Mouse (Mus musculus): ENCODE measurements at regions not wholly inside any gene's neighbourhood (a gene's known extent, or its start where the extent isn't known, plus 50 kb on each side); places are given as distances from the start of the nearest gene placed in this dataset.
A peak's percentile ranks its signal among the peaks of the same experiment; 100 is the strongest.

DNA sequence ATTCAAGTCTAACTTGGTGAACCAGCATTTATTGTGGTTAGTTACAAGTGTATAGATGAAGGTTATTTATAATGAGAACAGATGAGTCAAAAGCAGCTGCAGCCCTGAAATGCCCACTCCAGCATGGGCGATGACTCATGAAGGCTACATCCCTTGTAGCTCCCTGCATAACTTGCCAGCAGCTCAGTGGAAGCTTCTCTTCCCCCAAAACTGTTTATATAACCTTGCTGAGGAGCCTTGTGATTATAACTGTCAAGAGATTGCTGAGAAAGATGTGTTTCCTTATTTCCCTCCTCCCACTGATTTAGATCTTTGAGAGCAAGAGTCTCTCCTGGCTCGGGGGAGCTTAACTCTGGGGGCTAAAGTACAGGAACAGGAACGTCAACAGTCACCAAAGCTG, 382.8 kb downstream of the Dnajb9 start:
- ATAC-seq (replicated peaks; ENCODE audit: low FRiP score, low TSS enrichment, low read depth) (no peak), DNase-seq (ENCODE audit: low spot score) (no peak)
- 14% methylated on average over 3 of the region's 3 CpGs for WGBS
- Histone ChIP-seq H3K4me3 (ENCODE audit: low read depth, low read length) (no peak overlapping the region), H3K36me3 (ENCODE audit: control insufficient read depth, insufficient read depth, low read length) (no peaks in the 10 kb centered on the region), H3K9me3 (ENCODE audit: control insufficient read depth, low read length) (no peaks in the 10 kb centered on the region), H3K4me1 (replicated peaks; ENCODE audit: control insufficient read depth, insufficient read depth, low read length) (peaks cover 6% of the 10 kb centered on the region; the same call in 1 of the 2 replicates), H3K27ac (ENCODE audit: low read depth) (peak overlapping the region; percentile 22; the same call in 1 of the 2 replicates), H3K27me3 (replicated peaks; ENCODE audit: control insufficient read depth, insufficient read depth, low read length) (no peaks in the 10 kb centered on the region), H3K9ac (ENCODE audit: low read length) (no peak overlapping the region), H3K4me2 (ENCODE audit: low read length) (no peak overlapping the region)

DNA sequence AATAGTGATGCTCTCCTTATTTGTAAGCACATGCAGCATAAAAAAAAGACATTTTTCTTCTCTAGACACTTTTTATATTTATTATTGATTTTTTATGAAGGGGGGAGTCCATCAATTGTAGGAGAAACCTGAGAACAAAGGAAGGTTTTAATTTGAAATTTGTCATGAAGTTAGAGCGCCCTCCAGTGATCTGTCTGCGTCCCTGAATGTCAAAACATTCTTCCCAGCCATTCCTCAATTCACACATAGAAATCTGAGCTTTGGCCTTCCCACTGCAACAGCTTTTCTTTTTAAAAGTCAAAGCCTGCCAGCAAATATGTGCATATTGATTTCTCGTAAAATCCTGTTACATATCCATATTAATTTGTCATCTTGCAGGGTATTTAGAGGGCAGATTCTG, 396.6 kb downstream of the Dnajb9 start:
- H3K9ac ChIP-seq (ENCODE audit: low read length), result no peak overlapping the region
- 12% methylated on average over 3 of the region's 3 CpGs for WGBS
- no peak for DNase-seq (ENCODE audit: low spot score)
- H3K36me3 ChIP-seq (ENCODE audit: control insufficient read depth, insufficient read depth, low read length), result no peaks in the 10 kb centered on the region
- no peak overlapping the region for H3K4me3 ChIP-seq (ENCODE audit: low read depth, low read length)
- no peak overlapping the region for H3K4me2 ChIP-seq (ENCODE audit: low read length)
- no peak for ATAC-seq (replicated peaks; ENCODE audit: low FRiP score, low TSS enrichment, low read depth)
- no peaks in the 10 kb centered on the region for H3K4me1 ChIP-seq (replicated peaks; ENCODE audit: control insufficient read depth, insufficient read depth, low read length)
- no peaks in the 10 kb centered on the region for H3K27me3 ChIP-seq (replicated peaks; ENCODE audit: control insufficient read depth, insufficient read depth, low read length)
- H3K9me3 ChIP-seq (ENCODE audit: control insufficient read depth, low read length), result no peaks in the 10 kb centered on the region
- no peak overlapping the region for H3K27ac ChIP-seq (ENCODE audit: low read depth)

DNA sequence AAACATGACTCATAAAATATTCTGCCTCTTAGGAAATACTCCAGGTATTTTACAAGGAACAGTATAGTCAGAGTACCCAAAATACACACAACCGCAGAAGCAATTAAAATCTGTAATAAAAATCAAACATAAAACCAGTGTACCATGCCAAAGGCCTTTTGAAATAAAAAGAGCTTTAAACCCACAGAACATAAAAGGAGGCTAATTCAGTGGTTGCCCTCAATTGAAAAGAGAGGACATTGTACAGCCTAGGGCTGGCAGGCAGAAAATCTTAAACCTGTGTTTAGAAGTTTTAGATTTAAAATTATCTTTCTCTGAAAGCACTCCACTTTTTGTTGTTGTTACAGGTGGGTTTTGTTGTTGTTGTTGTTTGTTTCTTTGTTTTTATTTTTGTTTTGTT, 437.4 kb downstream of the Dnajb9 start:
- WGBS, result 98% methylated on average over 1 of the region's 1 CpGs
- Histone ChIP-seq H3K9ac (ENCODE audit: low read length) (no peak overlapping the region), H3K27me3 (replicated peaks; ENCODE audit: control insufficient read depth, insufficient read depth, low read length) (no peaks in the 10 kb centered on the region), H3K27ac (ENCODE audit: low read depth) (no peak overlapping the region), H3K4me3 (ENCODE audit: low read depth, low read length) (no peak overlapping the region), H3K4me1 (replicated peaks; ENCODE audit: control insufficient read depth, insufficient read depth, low read length) (no peaks in the 10 kb centered on the region), H3K4me2 (ENCODE audit: low read length) (no peak overlapping the region), H3K36me3 (ENCODE audit: control insufficient read depth, insufficient read depth, low read length) (no peaks in the 10 kb centered on the region), H3K9me3 (ENCODE audit: control insufficient read depth, low read length) (no peaks in the 10 kb centered on the region)
- DNase-seq (ENCODE audit: low spot score) (no peak), ATAC-seq (replicated peaks; ENCODE audit: low FRiP score, low TSS enrichment, low read depth) (no peak)

DNA sequence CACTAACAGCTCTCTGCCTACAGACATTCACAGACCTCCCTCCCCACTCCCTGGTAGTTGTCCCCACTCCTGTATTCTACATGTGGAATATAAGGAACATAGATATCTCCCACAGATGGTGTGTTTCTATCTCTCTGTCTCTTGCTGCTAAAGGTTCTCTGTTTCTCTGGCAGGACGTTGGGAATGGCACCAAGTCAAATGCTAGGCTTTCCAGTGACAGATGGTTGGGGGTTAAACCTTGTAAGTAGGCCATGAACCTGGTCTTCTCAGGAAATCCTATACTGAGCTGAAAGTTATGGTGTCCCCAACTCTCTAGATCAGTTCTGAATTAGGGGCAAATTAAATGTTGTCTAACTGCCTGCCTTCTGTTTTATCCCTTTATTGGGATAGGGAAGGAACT, 448.0 kb downstream of the Dnajb9 start:
- H3K9ac ChIP-seq (ENCODE audit: low read length), result no peak overlapping the region
- no peak for ATAC-seq (replicated peaks; ENCODE audit: low FRiP score, low TSS enrichment, low read depth)
- H3K4me2 ChIP-seq (ENCODE audit: low read length), result no peak overlapping the region
- no peaks in the 10 kb centered on the region for H3K36me3 ChIP-seq (ENCODE audit: control insufficient read depth, insufficient read depth, low read length)
- no peaks in the 10 kb centered on the region for H3K4me1 ChIP-seq (replicated peaks; ENCODE audit: control insufficient read depth, insufficient read depth, low read length)
- WGBS, result 64% methylated on average over 1 of the region's 1 CpGs
- H3K9me3 ChIP-seq (ENCODE audit: control insufficient read depth, low read length), result no peaks in the 10 kb centered on the region
- no peak for DNase-seq (ENCODE audit: low spot score)
- H3K27me3 ChIP-seq (replicated peaks; ENCODE audit: control insufficient read depth, insufficient read depth, low read length), result no peaks in the 10 kb centered on the region
- H3K27ac ChIP-seq (ENCODE audit: low read depth), result no peak overlapping the region
- no peak overlapping the region for H3K4me3 ChIP-seq (ENCODE audit: low read depth, low read length)
